Mouse (Mus musculus) heart, adult 2 months (tissue): ENCODE measurements around the gene Gpt2.

Experiments
- CTCF ChIP-seq: fragments of 200-600 bp; IDR thresholded peaks from 2 replicates; pipeline ENCODE4 v1.8.1; 2022; ENCODE audit warnings: antibody characterized with exemption, mild to moderate bottlenecking, moderate library complexity
- EP300 ChIP-seq: fragments of 200-500 bp; IDR thresholded peaks from 2 replicates; pipeline ENCODE4 v1.6.1; 2011; ENCODE audit warnings: low read depth, low read length, control low read depth; ENCODE audit not compliant: insufficient read depth
- POLR2A ChIP-seq: fragments of 200-500 bp; IDR thresholded peaks from 2 replicates; pipeline ENCODE4 v1.6.1; 2011; ENCODE audit warnings: mild to moderate bottlenecking, low read depth, low read length, control low read depth; ENCODE audit not compliant: insufficient read depth

DNA sequence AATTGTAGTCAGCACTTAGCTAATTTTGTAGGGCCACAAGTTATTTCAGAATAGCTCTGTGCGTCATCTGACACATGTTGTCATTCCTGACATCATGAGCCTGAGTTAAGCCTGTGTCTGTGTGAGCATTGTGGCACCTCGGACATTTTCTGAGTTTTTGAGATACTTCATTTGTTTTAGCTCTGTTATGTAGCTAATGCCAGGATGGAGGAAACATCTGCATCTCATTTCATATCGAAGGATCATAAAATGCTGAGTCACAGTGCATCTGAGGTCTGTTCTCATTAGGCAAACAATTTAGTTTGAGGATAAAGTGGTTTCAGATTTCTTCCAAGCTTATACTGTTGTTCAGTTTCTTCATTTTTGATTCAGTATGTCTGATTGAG lies 65.2 kb downstream of the Gpt2 start:
- TF ChIP-seq CTCF = no peak
- TF ChIP-seq POLR2A = no peak
- TF ChIP-seq EP300 = no peak
